Mouse (Mus musculus) lung, postnatal 14 days (tissue): Measurements from ENCODE around the gene Bach2.
A peak's percentile ranks its signal among the peaks of the same experiment; 100 is the strongest.

Source experiments
- DNase-seq: peaks from one replicate; pipeline ENCODE4 v3.0.0; 2021

Gene Bach2

DNA sequence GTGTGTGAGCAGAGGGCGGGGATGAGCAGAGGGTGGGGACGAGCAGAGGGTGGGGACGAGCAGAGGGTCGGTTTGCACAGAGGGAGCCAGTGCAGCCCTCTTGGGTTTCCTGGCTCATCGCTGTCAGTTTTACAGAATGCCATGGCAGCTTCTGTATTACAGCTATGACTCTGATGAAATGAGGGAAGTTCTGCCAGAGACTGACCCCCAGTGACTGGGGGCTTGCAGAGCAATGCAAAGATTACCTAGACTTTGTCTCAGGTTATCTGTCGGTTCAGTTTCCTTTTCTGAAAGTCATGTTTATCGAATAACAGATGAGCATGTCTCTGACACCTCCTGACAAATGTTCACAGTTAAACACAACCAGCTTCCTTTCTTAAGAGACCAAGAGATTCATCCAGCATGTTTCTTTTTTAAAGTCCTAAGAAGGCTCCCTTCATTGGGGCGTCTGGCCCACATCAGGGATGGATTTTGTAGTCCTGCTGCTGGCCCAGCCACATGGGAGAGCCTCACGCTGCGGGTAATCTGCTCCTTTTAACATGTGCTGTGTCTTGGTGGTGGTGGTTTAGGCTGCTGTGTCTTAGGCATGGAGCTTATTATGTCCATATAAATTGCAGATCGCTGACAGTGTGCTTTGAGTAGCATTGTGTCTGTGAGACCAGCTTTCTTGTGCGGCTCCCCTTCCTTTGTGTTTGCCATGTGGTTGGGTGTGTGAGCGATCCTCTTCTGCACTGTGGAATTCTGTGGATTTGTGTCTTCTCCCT is 126.7 kb downstream of the Bach2 start:
- DNase-seq = no peak

DNA sequence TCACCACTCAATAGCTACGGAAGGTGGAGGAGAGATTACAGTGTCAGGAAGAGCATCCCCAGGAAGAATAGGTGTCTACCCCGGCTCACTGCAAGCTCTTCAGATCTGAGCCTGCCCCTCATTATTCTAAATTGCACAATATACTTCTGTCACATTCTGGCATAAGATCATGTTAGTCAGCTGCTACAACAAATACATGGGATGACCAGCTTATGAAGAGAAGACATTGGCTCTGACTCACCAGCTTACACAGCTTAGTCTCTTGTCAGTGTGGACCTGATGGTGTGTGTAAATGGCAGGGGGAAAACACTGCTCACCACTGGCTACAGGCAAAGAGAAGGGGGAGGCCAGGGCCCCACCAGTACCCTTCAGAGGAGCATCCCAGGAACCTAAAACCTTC is 127.6 kb downstream of the Bach2 start:
- DNase-seq = no peak

DNA sequence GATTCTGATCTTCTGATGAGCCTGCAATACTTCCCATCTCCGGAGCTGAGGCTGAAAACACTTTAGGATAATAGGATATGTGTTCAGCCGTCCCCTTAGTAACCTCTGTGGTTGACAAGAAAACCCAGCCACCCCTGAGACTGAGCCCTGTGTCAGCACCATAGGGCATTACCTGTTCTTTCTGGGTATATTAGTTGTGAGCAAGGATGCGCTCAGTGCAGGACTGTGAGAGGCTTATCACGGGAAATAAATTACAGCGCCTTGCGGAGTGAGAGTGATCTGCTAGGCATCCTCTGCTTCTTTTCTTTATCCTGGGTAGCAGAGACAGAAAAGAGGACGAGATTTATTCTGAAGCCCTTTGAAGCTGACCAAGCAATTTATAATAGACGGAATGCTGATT is 129.7 kb downstream of the Bach2 start:
- no peak for DNase-seq

DNA sequence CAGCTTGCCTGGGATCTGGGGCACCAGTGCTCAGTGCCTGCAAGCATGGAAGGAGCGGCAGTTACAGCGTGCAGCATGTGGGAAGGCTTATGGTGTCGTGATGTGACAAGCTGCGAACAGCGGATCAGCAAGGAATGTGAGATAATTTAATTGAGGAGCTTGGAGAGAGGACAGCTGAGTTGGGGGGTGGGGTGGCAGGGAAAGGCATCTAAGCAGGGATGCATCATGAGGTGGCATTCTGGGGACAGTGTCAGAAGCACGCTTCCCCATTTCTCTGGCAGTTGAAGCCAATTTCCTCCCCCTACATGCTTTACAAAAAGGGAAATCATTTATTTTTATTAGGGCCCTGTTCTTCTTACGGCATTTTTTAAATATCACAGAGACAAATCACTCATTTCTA is 134.5 kb downstream of the Bach2 start:
- DNase-seq = no peak

DNA sequence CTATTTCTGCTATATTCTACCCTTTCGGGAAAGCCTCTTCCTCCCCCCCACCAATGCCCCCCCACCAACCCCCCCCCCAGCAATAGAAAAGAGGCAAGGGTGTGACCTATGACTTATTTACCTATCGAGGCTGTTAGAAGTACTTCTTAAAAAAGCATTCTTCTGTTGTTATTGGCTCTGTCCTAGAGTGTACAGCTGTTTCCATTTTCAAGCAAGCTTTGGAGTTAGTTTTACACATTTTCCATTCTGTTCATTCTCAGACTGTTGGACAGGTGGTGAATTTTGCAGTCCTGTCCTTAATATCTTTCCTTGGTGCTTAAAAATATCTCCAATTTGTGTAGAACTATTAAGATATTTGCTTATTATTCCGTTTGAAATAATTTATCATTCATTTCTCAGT is 134.9 kb downstream of the Bach2 start:
- no peak for DNase-seq

DNA sequence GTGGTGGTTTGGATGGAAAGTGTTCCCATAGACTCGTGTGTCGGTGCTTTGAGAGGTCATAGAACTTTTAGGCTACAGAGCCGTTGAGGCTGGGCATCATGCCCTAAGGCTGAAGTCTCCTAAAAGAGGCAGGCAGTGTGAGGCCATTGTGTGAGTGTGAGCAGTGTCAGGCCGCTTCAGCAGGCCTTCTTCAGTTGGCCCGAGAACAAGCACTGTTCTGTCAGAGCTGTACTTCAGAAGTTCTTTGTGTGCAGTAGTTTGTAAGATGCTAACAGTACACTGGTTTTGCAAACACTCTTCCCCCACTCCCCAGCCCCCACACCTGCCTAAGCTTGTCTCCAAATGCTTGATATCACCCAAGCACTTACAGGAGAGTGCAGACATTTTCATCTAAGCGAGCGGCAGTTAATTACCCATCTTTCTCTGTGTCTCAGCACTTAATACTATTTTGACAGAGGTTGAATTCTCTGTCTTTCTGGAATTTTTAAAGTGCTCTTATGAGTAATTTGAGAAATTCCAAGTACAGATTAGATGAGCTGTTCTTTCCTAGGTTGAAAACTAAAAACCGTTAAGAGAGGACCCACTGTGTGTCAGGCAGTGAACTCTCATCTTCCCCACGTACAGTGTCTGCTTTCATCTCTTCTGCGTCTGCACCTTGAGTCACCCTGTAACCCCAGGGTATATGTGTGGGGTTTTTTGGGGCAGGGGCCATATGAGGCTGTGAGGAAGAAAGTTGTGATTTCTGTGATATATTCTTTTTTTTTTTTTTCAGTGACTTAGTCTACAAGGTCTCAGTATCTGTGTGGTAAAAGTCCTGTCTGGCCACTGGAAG is 136.4 kb downstream of the Bach2 start:
- DNase-seq = no peak

DNA sequence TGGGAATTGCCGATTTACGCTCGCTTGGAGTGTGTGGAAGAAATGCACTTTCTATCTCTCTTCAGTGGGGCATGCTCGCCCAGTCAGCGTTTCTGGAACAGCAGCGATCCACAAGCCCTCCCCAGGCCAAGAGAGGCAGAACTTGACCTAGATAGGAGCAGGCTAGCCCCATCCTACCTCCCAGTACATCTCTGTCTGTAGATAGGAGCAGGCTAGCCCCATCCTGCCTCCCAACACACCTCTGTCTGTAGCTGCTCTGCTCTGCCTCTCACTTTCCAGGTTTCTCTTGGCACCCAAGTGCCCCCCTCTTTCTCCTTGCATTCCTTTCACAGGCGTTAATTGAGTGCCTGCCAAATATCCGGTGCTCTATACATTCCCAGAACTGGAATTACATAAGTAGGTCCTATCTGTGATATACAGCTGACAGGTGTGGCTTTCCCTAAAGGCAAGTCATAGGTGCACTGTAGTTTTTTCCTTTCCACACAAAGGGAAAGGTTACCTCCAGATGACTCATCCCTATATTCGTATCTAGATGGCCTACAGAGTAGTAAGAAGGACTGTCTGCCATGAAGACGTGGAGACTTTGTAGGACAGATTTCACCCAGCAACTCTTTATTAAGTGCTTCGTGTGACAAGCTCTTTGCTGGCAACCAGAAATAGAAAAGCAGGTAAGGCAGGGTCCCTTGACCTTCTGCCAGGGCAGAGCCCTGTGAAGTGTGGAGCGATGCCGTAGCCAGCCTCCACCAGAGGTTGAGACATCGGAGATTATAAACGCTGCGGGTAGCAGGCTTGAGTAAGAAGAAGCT is 137.3 kb downstream of the Bach2 start:
- no peak for DNase-seq

DNA sequence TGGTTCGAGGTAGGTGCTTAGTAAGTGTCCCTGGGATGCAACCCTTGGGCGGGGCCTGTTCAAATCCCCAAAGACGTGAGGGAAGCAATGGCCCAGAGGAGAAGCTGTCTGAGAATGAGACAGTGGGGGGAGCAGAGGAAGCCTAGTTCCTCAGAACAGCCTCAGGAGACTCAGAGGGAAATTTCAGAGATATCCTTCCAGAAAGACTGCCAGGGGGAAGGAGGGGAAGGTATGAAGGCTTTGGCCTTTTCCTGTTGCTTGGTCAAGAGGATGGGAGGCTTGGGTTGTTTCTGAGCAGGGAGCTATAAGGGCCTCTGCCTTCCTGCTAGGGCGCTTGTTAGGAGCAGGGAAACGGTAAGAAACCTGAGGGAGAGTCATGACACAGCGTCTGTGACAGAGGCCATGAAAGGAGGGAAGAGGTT is 137.9 kb downstream of the Bach2 start:
- no peak for DNase-seq

DNA sequence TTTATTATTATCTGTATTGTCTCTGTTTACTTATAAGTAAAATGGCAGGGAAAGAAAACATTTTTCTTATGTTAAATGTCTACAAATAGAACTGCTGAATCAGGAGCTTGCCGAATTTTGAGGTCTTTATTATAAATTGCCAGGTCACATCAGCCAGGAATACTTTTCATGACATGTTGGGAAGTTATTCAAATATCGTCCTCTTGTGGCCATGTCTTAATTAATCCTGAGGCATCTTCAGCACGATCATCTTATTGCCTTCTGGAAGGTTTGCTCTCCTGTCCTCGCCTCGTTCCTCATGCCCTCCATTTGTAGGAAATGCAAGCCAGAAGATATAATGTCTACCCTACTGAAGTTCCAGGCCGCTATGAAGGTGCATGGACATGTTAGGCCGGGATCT is 140.5 kb downstream of the Bach2 start:
- no peak for DNase-seq

DNA sequence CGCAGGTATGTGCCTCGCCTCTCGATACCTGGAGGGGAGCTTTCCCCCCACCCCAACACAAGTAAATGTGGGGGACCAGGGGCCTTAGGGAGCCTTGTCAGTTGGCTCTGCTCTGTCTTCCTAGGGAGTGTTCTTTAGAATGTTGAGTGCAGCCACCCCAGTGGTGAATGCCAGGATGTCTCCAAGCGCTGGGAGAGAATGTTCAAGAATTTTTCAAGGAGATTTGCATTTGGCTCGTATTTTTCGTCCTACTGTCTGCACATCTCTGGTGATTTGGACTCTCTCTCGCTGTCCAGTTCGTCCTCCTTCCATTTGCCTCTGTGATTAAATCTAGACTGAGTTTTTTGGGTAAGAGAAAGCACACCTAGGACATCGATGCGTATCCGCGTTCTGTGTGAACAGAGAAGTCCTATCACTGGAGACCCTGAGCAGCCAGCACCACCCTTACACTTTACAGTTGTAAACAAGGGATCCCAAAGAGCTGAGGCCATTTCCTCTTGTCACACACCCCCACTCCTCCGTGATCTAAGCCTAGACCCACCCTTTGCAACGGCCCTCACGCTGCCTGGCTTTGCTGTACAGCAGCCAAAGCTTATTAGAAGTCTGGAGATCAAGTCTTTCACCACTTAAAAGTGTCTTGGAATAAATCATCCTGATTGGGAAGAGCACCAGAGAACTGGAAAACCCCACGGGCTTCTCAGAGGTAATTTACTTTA is 143.2 kb downstream of the Bach2 start:
- peak; percentile 58 for DNase-seq

DNA sequence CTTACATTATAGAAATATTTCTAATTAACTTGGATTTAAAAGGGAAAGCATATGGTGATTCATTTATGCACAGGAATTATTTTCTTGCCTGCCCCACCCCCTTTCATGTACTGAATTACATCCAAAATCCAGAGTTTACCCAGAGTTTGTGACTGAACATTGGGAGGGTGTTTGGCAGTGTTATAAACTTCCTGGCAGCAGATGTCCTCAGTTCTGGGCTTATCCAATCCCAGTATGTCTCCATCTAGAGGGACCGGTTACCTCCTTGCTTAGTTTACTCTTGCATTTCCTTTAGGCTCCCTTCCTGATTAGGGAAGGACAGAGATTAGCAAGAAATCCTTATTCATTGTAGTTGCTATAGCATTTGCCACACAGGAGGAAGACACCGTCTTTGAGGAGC is 146.5 kb downstream of the Bach2 start:
- peak; percentile 48 for DNase-seq

DNA sequence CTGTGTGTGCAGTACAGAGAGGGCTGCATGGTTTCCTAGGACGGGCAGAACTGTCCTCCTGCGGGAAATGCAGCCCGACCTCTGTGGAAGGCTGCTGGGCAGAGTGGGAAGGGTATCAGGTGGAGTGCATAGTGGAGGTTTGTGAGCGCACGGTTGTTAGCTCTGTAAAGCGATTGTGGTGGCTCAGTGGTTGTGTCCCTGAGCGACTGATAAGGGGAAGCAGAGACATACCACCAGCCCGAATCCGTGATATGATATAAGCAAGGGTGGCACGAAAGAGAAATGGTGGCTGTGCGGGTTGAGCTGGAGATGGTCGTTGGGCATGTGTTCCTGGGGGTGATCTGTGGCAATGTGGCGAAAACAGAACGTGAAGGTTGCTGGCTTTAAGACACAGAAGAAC is 147.0 kb downstream of the Bach2 start:
- no peak for DNase-seq

DNA sequence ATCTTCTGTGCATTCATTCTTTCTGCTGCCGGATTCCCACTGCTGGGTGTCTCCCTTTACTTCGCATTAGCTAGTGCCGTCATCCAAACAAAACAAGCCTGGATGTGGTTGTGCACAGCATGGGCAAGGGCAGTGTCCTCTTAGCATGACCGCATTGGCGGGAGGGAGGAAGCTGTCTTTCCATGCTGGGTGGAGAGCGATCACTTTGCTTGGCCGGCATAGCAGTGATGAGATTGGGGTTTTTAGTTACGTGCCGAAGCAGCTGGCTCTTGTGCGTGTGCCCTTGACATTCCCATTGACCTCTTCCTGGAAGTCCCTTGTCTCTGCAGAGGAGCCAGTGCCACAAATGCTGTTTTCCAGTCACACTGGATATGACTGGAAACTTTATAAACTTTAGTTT is 147.7 kb downstream of the Bach2 start:
- no peak for DNase-seq

DNA sequence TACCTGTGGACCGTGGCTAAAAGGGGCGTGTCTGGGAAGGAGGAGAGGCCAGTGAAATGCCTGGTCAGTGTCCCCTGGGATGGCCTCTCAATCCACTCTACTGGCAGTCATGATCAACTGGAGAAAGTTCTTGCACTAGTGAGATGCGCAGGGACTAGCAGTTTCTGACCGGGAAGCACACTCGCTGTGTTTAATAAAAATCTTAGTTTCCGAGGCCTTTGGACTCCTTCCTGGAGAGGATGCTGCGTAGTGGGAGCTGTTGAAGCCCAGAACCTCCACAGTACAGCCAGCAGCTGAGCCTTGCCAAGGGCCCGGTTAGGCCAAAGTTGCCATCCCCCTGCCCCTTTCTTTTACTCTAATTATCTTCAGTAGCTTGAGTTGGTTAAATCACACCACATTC is 148.3 kb downstream of the Bach2 start:
- no peak for DNase-seq

DNA sequence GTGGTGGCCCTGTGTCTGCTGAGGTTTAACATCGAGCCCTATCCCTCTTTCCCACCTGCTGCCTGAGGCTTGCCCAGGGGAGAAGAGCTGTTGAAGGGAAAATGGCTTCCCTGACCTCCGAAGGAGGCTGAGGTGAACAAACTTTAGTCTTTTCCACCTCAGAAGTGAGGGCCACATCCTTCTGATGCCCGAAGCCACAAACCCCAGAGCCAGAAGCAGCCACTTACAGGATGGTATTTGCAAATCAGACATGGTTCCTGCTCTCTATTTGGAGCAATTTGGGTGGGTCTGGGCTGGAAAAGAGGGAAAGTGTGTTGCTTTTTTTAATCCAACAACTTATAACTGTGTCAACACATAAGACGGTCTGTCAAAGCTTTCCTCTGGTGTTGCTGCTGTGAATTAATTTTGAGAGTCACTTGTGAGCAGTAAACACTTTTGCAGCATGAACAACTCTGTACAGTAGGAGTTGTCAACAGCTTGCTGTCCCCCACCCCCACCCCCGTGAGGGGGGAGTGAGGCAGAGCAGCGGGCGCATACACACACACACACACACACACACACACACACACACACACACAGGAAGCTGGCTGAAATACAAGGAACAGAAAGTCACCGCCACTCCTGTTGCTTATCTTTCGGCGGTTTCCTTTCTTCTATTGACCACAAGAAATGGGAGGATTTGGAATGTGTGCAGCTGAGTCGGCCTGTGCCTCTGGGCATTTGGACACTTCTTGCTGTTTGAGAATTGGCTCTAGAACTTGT is 149.1 kb downstream of the Bach2 start:
- DNase-seq = peak; percentile 85

DNA sequence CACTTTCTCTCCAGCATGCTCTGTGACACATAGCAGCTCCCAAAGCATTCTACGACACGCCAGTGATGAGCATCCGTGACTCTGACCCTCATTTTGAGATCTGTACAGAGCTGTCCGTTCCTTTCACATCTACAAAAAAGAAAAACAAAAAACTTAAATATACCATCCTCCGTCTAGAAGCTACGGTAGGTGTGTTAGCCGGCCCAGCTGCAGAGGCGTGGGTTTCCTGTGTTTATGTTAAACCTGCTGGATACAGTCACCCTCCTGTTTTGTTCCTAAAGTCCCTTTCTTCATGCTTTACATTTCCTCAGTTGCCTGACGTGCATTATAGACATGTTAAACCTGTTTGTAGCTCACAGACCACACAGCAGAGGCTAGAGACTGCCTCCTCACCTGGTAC is 150.0 kb downstream of the Bach2 start:
- no peak for DNase-seq

DNA sequence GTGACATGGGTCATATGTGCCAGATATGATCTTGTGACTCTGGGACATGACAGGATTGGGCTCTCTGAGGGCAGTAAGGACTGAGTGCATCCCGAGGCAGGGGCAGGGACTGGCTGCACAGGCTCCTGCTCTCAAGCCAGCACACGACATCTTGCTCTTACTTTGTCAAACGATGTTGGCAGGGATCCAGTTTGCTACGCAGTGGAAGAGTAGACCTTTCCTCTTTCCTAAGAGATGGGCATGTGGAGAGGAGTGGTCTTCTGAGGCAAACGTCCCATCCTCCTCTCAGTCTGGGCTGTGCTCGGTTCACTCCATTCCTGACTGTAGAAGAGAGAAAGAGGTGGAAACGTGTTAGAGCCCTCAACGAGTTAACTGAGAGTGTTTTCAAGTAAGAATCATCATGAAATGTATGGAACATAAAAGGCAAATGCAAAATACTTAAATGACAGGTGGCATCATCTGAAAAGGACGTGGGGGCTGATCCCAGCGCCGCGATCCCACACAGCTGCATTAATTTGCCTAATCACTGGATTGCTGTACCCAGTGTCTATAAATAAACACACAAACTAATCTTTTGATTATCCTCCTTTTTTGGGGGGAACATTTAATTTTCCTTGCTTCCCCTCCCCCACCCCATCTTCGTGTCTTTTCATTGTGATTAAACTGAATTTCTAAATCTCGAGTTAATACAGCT is 150.7 kb downstream of the Bach2 start:
- no peak for DNase-seq

DNA sequence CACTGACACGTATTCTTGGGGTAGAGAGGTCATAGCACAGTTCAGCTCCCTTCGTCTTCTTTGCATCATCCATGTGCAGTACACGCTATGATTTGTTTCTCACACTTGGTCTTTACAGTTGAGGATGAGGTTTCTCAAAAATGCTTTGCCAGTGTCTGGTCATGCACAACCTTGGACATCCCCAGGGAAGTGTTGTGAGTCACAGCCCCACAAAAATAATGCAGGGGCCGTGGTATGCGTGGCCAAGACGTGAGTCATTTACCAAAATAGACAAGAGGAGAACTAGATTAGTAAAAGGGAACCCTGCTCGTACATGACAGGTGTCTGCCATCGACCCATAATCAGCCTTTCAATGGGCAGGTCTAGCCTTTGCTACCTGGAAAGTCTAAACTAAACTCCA is 152.7 kb downstream of the Bach2 start:
- no peak for DNase-seq

DNA sequence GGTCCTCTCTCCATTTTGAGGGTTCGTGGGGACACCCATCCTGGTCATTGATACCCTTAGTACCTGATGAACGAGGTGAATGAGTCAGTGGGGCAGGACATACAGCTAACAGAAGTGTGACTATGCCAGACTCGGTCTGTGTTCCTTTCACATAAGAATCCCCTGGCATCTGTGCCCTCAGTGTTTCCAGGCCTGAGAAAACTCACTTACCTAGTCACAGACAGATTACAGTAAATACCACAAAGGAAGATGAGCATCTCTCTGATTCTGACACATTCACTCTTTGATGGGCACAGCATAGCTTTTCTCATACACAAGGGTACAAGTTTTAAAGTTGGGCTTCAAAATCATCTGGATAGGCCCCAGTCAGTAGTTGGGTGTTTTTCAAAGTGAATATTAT is 154.6 kb downstream of the Bach2 start:
- no peak for DNase-seq

DNA sequence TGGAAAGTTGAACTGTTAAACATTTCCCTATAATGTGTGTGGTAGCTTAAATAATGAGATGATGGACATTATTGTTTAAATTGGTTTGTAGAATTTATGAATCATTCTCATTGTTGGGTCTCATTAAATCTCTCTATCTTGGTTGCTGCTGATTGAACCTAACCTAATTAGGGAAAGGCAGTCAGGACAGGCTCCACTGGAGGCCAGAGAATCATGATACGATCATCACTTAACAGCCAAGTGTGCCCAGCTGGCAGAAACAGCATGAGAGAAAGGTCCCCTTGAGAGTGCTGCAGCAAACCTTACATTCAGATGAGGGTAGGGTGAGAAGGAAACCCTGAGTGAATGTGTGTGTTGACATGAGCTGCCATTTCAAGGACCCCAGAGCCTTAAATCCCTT is 155.3 kb downstream of the Bach2 start:
- no peak for DNase-seq

DNA sequence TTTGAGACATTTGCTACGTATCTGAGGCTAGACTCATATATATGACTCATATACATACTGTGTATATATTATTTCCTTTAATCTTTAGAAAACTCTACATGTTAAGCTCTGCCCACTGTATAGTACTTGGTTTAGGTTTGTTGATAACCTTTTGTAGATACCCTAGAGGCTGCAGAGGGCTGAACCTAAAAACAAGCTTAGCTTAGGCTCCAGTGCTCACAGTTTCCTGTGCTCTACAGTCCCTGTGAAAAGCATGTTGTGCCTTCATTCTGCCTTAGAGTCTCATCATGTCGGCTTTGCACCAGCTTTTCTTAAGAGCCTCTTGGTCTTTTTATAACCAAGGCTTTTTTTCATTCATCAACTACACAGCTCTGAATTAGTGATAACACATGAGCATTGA is 156.2 kb downstream of the Bach2 start:
- no peak for DNase-seq

DNA sequence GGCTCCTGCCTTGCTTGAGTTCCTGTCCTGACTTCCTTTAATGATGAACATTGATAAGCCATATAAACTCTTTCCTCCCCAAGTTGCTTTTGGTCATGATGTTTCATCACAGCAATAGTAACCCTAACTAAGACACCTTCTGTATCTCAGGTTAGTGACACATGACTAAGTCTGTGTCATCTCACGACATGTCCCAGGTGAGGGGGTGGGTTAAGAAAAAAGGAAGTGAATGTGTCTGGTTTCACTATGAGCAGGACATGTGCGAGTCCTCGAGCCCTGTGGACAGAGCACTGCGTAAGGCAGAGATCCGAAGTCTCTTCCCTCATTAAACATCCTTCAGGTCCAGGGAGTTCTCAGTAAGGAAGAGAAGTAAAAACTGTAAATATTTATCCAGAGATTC is 162.9 kb downstream of the Bach2 start:
- no peak for DNase-seq
